Mouse (Mus musculus): ENCODE data around the gene Eif4g2. TPM values are rescaled to one million over a fixed set of nuclear protein-coding genes. Genes with fewer than 3 reads are reported as not detected.

Gene Eif4g2
- polyA plus RNA-seq, 2 experiments, result 350 to 921 TPM

DNA sequence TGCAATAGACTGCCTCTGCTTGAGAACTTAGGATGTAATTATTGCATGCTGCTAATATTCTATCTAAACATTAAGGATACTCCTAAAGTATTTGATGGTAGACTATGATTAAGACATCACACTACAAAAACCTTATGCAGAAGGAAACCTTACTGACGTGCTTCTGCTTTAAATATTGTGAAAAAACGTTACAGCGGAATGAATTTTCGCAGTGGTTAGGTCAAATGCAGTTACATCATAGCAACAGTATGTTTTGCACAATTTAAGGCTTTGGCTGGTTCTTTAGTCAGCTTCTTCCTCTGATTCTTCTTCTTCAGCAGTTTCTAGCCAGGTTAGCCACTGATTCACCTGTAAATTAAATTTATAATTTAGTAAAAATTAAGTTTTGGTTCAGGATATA is 10.4 kb downstream of the Eif4g2 start:
- no peak for TF ChIP-seq POLR2A (IDR thresholded peaks at IDR 0.05; ENCODE audit: borderline replicate concordance, extremely low read depth, insufficient read depth, insufficient read length)
- H3K36me3 ChIP-seq (ENCODE audit: control insufficient read depth, insufficient read depth, low read length), result peaks cover 94% of the 10 kb centered on the region
- no peak overlapping the region for H3K4me3 ChIP-seq (replicated peaks; ENCODE audit: low read length)
- no peak for DNase-seq (ENCODE audit: low spot score)
- no peak overlapping the region for H3K9ac ChIP-seq (ENCODE audit: low read depth, low read length, severe bottlenecking)
- peaks cover 6% of the 10 kb centered on the region; the same call in 1 of the 2 replicates for H3K9me3 ChIP-seq (ENCODE audit: control insufficient read depth, low read length)
- H3K27me3 ChIP-seq (ENCODE audit: control insufficient read depth, insufficient read depth, low read length), result no peaks in the 10 kb centered on the region
- no peak overlapping the region for H3K27ac ChIP-seq (replicated peaks; ENCODE audit: low read depth, low read length)
- H3K4me2 ChIP-seq (replicated peaks; ENCODE audit: low read depth, low read length, severe bottlenecking), result no peak overlapping the region
- no peaks in the 10 kb centered on the region for H3K4me1 ChIP-seq (ENCODE audit: control insufficient read depth, insufficient read depth, low read length)
- ATAC-seq (ENCODE audit: low FRiP score, low read depth), result no peak
- 95% methylated on average over 4 of the region's 4 CpGs for WGBS

GRCm38 (mm10) chr7:111070167-111070496 is 12.7 kb downstream of the Eif4g2 start:
- peaks cover 73% of the 10 kb centered on the region for H3K36me3 ChIP-seq (ENCODE audit: control insufficient read depth, insufficient read depth, low read length)
- ATAC-seq (ENCODE audit: low FRiP score, low read depth), result peak; percentile 38; the same call in 1 of the 2 replicates
- WGBS, result 94% methylated on average over 2 of the region's 2 CpGs

DNA sequence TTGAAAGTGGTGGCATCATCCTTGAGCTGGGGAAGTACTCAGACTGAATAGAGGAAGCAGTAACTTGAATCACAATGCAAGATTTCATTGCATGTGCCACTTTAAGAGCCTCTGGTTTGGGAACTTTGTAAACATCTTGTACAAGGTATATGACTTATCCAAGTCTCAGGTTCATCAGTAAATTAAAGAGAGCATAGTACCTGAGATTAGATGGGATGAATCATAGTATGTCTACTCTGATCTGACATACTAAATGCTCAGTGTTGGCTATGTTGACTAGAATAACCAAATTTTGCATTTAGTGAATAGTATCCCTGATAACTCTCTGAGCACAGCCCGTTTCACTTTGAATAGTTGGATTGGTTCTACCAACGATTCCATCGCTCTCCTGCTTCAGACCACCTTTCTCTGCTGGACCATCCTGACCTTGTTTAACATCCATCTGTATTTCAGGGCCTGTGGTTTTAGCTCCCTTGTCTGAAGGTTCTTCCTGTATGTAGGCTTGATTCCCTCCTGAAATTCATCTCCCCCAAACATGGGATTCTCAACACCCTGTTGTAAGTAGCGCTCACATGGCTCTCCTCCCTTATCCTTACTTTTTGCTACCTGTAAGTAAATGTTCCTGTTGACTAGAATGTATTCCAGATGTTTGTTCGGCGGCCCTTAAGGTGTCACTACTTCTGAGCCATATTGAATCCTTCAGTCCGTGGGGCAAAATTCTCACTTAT is 13.2 kb downstream of the Eif4g2 start:
- Histone ChIP-seq H3K9me3 (ENCODE audit: control insufficient read depth, low read length) (peaks cover 6% of the 10 kb centered on the region; the same call in 1 of the 2 replicates), H3K27me3 (ENCODE audit: control insufficient read depth, insufficient read depth, low read length) (no peaks in the 10 kb centered on the region), H3K9ac (ENCODE audit: low read depth, low read length, severe bottlenecking) (no peak overlapping the region), H3K36me3 (ENCODE audit: control insufficient read depth, insufficient read depth, low read length) (peaks cover 67% of the 10 kb centered on the region), H3K4me2 (replicated peaks; ENCODE audit: low read depth, low read length, severe bottlenecking) (no peak overlapping the region), H3K4me3 (replicated peaks; ENCODE audit: low read length) (no peak overlapping the region), H3K27ac (replicated peaks; ENCODE audit: low read depth, low read length) (no peak overlapping the region), H3K4me1 (ENCODE audit: control insufficient read depth, insufficient read depth, low read length) (no peaks in the 10 kb centered on the region)
- ATAC-seq (ENCODE audit: low FRiP score, low read depth) (peak; percentile 32), DNase-seq (ENCODE audit: low spot score) (no peak)
- no peak for TF ChIP-seq POLR2A (IDR thresholded peaks at IDR 0.05; ENCODE audit: borderline replicate concordance, extremely low read depth, insufficient read depth, insufficient read length)
- 82% methylated on average over 7 of the region's 7 CpGs for WGBS

More at GRCm38 (mm10) chr7:111070167-111070496, 12.7 kb downstream of the Eif4g2 start:
- no peaks in the 10 kb centered on the region for H3K27me3 ChIP-seq (ENCODE audit: control insufficient read depth, insufficient read depth, low read length)
- H3K4me1 ChIP-seq (ENCODE audit: control insufficient read depth, insufficient read depth, low read length), result no peaks in the 10 kb centered on the region
- no peak overlapping the region for H3K9ac ChIP-seq (ENCODE audit: low read depth, low read length, severe bottlenecking)
- no peak overlapping the region for H3K27ac ChIP-seq (replicated peaks; ENCODE audit: low read depth, low read length)
- peaks cover 6% of the 10 kb centered on the region; the same call in 1 of the 2 replicates for H3K9me3 ChIP-seq (ENCODE audit: control insufficient read depth, low read length)
- no peak overlapping the region for H3K4me2 ChIP-seq (replicated peaks; ENCODE audit: low read depth, low read length, severe bottlenecking)
- no peak for TF ChIP-seq POLR2A (IDR thresholded peaks at IDR 0.05; ENCODE audit: borderline replicate concordance, extremely low read depth, insufficient read depth, insufficient read length)
- H3K4me3 ChIP-seq (replicated peaks; ENCODE audit: low read length), result no peak overlapping the region
- DNase-seq (ENCODE audit: low spot score), result no peak

DNA sequence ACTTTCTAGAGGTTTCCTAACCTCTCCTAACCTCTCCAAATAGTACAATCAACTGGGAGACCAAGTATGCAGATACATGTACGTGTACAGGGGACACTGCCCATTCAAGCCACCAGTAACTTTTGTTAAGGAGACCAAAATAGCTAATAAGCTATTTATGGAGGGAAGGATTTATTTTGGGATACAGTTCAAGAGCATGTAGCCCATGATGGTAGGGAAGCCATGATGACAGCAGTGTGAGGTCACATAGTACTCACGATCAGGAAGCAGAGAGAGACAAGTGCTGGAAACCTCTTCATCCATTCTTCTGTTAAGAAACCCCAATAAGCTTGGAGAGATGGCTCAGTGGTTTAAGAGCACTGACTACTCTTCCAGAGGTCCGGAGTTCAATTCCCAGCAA is 14.6 kb downstream of the Eif4g2 start:
- Histone ChIP-seq H3K9me3 (ENCODE audit: control insufficient read depth, low read length) (peaks cover 6% of the 10 kb centered on the region; the same call in 1 of the 2 replicates), H3K36me3 (ENCODE audit: control insufficient read depth, insufficient read depth, low read length) (peaks cover 54% of the 10 kb centered on the region), H3K4me2 (replicated peaks; ENCODE audit: low read depth, low read length, severe bottlenecking) (no peak overlapping the region), H3K4me1 (ENCODE audit: control insufficient read depth, insufficient read depth, low read length) (no peaks in the 10 kb centered on the region), H3K4me3 (replicated peaks; ENCODE audit: low read length) (no peak overlapping the region), H3K27me3 (ENCODE audit: control insufficient read depth, insufficient read depth, low read length) (no peaks in the 10 kb centered on the region), H3K27ac (replicated peaks; ENCODE audit: low read depth, low read length) (no peak overlapping the region), H3K9ac (ENCODE audit: low read depth, low read length, severe bottlenecking) (no peak overlapping the region)
- ATAC-seq (ENCODE audit: low FRiP score, low read depth), result no peak
- WGBS, result 100% methylated on average over 3 of the region's 3 CpGs
- DNase-seq (ENCODE audit: low spot score), result no peak
- TF ChIP-seq POLR2A (IDR thresholded peaks at IDR 0.05; ENCODE audit: borderline replicate concordance, extremely low read depth, insufficient read depth, insufficient read length), result no peak

GRCm38 (mm10) chr7:111062971-111063370 is 19.9 kb downstream of the Eif4g2 start:
- H3K27me3 ChIP-seq (ENCODE audit: control insufficient read depth, insufficient read depth, low read length), result no peaks in the 10 kb centered on the region
- no peaks in the 10 kb centered on the region for H3K4me1 ChIP-seq (ENCODE audit: control insufficient read depth, insufficient read depth, low read length)
- H3K9me3 ChIP-seq (ENCODE audit: control insufficient read depth, low read length), result peaks cover 4% of the 10 kb centered on the region; the same call in 1 of the 2 replicates
- no peak overlapping the region for H3K4me2 ChIP-seq (replicated peaks; ENCODE audit: low read depth, low read length, severe bottlenecking)
- WGBS, result 100% methylated on average over 1 of the region's 1 CpGs
- no peak for TF ChIP-seq POLR2A (IDR thresholded peaks at IDR 0.05; ENCODE audit: borderline replicate concordance, extremely low read depth, insufficient read depth, insufficient read length)
- ATAC-seq (ENCODE audit: low FRiP score, low read depth), result no peak
- H3K9ac ChIP-seq (ENCODE audit: low read depth, low read length, severe bottlenecking), result no peak overlapping the region
- peaks cover 8% of the 10 kb centered on the region for H3K36me3 ChIP-seq (ENCODE audit: control insufficient read depth, insufficient read depth, low read length)
- DNase-seq (ENCODE audit: low spot score), result no peak
- no peak overlapping the region for H3K27ac ChIP-seq (replicated peaks; ENCODE audit: low read depth, low read length)
- no peak overlapping the region for H3K4me3 ChIP-seq (replicated peaks; ENCODE audit: low read length)
